Mouse (Mus musculus): Measurements from ENCODE around the gene Cdk18.
A peak's percentile ranks its signal among the peaks of the same experiment; 100 is the strongest.
"Not testable (repeated sequence)": the region's sequence is repeated elsewhere in the genome, so short reads cannot be mapped to it uniquely, and the experiment has no call there.

Cdk18 gene

DNA sequence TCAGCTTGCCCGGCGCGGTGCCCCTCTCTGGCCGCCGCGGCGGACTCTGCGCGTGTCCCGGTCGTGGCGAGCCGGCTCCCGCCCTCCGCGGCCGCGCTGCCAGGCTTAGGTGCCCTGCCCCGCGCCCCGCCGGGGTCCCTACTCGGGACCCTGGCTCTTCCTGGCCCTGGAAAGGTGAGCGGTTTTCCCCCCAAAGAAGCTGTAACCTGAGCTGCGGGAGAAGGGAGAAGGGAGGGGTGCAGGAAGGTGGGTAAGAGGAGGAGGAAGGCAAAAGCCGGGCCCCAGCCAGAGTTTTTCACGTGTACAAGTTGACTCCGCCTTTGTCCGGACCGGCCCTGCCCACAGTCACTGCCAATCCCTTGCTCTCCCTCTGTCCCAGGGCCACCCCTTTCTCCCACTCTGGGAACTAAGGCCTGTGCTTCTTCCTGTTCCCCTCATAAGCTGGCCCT is at the start of gene Cdk18:
TSS of gene Cdk18 (minus strand) at position 269 of the 449 bp plus-strand sequence.
- DNase-seq (ENCODE audit: low spot score): no peak

DNA sequence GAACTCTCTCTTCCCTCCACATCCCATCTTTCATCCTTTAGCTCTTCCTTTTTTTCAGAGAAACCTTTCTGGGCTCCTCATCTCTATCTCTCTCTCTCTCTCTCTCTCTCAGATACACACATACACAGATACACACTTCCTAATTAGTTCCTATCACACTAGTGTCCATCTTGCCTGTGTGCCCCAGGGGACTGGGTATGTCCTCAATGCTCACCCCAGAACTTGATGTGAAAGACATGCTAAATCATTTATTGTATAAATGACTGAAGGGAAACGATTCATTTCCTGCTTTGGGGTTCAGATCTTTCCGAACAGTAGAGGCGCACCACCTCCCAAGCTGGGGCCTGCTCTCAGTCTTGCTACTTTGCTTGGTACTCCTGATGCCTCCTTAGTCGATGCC is 49.7 kb upstream of the Cdk18 start:
- DNase-seq (ENCODE audit: low spot score): no peak

DNA sequence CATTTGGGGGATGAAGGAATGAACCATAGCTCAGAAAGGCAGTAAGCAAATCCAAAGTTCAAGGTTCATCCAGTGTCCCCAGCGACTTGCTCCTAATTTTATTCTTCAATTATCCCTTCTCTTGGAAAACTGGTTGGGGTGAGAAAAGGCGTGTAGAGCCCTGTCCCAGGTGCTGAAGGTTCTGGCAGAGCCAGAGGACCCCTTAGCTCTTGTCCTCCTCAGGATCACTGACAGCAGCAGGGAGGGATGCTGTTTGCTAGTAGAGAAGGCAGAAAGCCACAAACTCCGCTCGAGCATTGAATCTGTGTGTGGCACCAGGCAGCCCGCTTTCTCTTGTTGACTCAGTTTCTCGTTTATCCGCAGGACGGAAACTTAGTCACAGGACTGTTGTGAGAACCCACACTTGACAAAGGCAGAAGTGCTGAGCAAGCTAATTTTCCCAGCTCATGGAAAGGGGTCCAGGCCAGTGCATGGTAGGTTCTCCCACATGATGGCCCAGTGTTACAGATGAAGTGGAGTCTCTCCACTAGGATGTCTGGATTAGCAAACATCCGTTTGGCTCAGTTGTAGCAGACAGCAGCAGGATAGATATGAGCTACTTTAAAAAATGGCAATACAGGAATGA is 49.1 kb upstream of the Cdk18 start:
- DNase-seq (ENCODE audit: low spot score): no peak

DNA sequence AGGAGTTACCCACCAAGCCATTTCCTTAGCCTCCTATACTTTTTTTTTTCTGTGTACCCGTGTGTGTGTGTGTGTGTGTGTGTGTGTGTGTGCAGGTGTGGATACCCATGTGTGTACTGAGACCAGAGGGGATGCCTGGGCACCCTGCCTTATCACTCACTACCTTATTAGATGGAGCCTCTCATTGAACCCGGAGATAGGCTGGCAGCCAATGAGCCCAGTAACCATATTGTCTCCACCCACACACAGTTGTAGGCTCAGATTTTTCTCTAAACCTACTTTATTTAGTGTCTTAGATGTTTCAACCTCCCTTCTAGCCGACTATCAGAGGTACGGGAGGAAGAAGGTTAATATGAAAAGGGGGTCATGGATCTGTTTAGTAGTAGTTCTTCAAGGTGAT is 46.8 kb upstream of the Cdk18 start:
- DNase-seq (ENCODE audit: low spot score): no peak

DNA sequence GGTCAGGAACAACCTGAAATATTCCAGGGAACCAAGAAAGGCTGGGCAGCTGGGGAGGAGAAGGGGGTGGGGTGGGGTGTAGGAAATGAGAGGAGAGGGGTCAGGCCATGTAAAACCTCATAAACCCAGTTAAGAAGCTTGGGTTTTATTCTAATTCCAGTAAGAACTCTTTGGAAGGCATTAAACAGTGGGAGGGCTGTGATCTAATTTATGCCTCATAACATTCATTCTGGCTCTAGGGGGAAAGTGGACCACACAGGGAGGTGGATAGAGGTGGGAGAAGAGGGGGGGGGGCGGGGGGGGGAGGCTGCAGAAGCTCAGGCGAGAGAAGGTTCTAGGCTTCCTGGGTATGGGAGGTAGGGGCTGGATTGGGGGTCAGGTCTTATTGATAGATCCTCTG is 32.1 kb upstream of the Cdk18 start:
- no peak for DNase-seq (ENCODE audit: low spot score)

DNA sequence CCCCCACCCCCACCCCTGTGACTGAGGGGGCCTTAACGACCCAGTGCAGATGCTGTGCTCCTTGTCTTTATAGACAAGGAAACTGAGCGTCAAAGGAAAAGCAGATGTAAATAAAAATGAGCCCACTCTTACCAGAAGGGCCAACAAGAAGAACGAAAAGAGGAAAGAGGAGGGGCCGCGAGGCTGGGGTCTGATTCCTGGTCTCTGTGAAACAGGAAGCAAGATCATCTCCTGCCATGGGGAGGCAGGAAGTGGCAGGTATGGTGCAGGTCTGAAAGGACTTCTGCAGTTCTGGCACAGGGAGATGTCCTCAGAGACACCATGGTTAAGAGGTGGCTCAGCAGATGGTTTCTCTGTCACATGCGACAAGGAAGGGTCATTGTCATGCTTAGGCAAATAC is 31.2 kb upstream of the Cdk18 start:
- DNase-seq (ENCODE audit: low spot score): no peak

DNA sequence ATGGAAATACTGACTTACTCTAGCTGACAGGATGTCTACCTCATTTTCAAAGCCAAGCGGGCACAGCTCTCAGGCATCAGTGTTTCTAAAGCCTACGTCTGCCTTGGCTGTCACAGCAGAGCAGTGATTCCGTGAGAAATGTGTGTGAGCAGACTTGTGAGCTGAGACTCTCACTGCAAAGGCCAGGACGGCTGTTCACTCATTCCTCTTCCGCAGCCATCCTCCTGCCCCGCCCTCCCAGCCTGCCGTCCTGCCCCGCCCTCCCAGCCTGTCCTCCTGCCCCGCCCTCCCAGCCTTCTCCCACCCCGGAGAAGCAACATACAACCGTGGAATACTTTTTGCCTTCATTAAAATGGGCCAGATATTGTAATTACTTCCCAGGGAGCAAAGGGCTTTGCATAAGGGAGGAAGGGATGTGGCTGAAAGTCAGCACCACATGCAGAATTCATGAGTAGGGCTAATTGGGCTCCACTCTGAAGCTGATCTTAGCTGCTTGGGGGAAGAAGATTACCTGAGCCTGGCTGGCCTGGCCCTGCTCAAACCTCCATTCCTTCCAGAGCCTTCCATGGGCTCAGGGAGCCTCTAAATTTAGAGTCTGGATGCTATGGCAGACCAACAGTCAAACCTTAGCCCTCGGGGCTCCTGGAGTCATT is 28.8 kb upstream of the Cdk18 start:
- no peak for DNase-seq (ENCODE audit: low spot score)

DNA sequence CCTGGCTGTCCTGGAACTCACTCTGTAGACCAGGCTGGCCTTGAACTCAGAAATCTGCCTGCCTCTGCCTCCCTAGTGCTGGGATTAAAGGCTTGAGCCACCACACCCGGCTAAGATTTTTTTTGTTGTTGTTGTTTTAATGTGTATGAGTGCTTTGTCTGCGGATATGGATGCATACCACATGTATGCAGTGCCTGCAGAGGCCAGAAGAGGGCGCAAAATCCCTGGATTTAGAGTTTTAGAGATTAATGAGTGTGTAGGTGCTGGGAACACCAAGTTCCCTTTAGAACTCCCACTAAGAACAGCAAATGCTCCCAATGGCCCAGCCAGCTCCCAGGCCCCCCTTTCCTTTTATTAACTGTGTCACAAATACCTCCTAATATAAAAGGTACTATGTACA is 26.4 kb upstream of the Cdk18 start:
- no peak for DNase-seq (ENCODE audit: low spot score)

DNA sequence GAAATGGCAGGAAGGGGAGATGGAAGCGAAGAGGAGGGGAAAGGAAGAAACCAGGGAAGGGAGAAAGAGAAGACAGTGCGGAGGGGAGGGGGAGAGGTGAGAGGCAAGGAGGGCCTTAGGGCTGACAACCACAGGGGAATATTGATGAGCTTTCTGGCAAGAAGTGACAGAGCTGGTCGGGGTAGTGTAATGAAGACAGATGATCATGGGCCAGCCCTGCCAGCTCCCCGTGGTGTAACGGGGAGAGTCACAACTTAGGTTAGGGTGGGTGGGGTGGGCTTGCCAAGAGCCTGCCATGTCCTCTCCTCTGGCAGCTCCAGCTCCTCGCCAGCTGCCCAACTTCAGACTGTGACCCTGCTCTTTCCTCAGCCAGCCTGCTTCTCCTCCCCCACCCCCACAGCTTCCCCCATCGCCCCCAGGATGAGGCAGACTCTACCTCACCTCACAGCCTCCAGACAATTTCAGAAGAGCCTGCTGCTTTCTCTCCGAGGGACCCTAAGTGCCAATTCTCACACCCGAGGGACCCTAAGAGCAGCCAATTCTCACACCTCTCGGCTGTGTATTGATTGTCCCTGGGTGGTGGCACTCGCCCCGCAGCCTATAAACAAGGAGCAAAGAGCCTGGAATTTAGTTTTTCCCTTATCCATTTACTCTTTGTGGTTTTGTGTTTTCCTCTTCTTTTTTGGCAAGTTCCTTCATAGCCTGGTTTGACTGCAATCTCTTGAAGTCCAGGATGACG is 25.5 kb upstream of the Cdk18 start:
- no peak for DNase-seq (ENCODE audit: low spot score)

DNA sequence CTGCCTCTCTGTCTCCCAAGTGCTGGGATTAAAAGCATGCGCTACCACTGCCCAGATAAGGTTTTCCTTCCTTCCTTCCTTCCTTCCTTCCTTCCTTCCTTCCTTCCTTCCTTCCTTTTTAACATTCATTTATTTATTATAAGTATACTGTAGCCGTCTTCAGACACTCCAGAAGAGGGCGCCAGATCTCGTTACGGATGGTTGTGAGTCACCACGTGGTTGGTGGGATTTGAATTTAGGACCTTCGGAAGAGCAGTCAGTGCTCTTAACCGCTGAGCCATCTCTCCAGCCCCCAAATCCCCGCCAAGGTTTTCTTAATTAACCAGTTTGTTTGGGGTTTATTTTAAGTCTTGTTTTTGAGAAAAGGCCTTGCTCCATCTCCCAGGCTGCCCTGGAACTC is 23.1 kb upstream of the Cdk18 start:
- DNase-seq (ENCODE audit: low spot score): not testable (repeated sequence)

DNA sequence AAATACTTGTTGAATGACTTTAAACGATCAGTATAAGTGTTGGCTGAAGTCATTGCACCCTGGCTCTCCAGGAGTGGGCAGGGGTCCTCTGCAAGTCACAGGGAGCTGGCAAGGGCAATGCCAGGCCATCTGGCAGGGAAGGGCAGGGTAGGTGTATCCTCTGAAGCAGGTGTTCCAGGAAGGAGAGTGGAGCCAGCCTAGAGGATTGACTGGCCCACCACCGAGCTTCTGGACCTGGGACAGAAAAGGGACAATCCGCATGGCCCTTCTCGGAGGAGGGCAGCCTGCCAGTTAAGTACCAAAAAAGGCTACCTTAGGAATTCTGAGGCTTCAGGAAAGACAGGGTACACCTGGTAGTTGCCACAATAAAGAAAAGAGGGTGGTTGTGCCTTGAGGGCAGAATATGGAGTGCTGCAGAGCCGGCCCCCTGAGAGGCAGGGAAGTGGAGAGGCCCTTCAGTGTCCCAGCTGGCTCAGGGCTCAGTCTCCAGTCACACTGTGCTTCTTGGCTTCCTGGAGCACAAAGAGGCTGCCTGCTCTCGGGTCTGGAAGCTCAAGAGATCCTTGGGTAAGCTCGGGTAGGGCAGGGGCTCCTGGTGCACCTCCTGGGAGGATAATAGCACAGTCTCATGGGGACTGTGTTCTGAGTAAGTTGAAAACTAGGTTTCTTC is 21.9 kb upstream of the Cdk18 start:
- no peak for DNase-seq (ENCODE audit: low spot score)

DNA sequence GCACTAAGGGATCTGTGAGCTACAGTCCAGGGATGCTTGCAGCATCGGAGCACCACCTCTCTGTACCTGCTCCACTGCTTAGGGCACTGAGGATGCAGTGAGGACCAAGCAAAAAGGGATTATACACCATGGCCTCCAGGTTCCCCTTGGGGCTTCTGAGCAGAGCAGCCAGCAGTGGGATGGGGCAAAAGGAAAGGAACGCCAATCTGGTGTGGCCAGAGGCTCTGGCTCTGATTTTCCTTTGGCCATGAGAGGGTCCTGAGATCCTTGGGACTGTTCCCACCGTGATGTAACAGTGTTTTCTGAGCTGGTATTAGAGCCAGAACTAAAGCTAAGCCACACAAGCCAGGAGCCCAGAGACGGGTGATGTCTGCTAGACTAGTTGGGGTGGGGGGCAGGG is 20.2 kb upstream of the Cdk18 start:
- no peak for DNase-seq (ENCODE audit: low spot score)

DNA sequence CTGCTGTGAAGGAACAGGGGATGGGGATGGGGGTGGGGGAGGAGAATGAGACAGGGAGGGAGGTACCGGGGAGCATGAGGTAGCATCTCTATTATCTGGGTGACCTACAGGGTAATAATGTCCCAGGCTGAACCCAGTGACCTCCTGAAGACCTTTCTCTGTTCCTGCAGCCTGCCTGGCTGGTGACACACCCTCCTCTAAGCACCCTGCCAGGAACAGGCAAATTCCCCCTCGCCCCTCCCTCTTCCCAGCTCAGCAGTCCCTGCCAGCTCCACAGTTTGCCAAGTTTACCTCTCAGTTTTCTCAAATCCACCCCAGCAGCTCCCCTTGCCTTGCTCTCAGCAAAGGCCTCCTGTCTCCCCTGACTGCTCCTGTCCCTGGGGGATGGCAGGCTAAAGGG is 19.3 kb upstream of the Cdk18 start:
- DNase-seq (ENCODE audit: low spot score): no peak

DNA sequence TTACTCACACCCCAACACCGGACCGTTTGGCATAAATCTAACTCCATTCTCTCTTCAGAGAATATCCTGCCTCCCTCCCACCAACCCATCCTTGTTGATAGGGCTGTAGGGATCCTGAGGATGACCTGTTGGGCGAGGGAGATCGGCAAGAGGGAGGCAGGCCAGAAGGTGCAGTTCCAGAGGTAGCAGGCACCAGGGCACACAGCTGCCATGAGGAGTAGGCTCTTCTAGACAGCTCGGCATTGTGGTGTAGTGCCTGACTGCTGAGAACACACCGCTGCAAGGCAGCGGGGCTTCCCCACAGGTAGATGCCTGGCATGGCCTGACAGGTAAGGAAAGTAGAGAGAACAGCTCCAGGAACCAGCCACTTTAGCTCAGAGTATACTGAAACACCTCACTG is 18.3 kb upstream of the Cdk18 start:
- DNase-seq (ENCODE audit: low spot score): no peak

DNA sequence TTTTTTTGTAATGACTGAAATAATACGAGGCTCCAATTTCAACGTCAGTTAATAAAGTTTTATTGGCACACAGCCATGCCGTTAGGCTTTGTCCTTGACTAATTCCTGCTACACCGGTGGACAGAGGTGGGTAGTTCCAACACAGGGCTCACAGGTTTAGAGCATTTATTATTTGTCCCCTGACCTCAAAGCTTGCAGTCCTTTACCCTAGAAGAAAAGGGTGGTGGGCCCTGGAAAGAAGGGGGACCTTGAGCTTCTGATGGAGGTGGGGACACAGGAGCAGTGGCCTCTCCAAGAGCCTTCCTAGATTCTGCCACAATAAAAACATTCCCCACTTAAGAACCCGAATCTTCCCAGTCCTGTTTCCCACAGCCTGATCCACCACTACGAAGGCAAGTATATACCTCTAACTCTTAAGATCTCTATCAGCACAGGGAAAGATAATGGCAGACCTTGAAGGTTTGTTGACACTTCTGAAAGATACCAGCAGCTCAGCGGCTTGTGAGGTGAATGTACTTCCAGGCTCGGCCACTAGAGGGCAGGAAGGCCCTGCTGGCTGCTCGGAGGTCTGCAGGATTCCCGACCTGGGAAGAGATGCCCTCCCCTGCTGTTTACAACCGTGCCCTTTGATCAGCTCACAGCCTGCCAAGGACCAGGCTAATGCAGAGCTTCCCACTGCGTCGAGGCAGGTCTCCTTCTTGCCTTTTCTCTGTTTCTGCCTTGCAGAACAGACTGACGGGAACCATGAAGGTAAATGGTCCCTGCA is 17.7 kb upstream of the Cdk18 start:
- DNase-seq (ENCODE audit: low spot score): peak; percentile 74

DNA sequence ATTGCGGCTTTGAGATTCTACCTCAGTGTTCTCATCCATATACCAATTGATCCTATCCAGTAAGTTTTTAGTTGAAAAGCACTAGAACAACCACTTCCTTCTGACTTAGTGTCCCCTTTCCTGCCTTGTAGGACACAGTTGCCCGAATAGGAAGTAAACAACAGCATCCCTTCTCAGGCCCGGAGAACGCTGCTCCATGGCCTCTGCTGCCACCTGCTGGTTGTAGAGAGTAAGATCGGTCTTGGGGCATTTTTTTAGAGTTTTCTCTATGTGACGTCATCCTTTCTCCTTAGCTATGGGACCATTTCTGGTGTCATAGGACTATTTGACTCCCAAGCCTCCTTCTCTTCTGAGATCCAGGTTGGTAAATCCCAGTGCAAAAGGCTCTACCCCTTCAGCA is 16.3 kb upstream of the Cdk18 start:
- peak; percentile 49 for DNase-seq (ENCODE audit: low spot score)

DNA sequence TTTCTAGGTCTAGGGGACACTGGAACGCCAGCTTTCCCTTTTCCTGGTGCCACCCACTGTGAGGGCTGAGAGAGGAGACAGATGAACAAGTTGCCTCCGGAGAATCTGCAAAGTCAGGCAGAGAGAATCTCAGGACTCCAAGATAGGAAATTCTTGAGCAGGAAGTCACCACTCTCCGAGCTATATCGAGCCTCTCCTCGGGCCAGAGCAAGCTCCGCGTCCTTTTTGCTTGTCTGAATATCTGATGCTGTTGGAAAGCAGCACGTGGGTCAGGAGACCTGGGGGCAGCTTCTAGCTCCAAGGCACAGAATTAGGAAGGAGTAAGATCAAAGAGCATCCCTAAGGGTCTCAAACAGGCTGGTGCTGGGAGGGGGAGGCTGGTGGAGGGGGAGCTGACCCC is 14.2 kb upstream of the Cdk18 start:
- no peak for DNase-seq (ENCODE audit: low spot score)

DNA sequence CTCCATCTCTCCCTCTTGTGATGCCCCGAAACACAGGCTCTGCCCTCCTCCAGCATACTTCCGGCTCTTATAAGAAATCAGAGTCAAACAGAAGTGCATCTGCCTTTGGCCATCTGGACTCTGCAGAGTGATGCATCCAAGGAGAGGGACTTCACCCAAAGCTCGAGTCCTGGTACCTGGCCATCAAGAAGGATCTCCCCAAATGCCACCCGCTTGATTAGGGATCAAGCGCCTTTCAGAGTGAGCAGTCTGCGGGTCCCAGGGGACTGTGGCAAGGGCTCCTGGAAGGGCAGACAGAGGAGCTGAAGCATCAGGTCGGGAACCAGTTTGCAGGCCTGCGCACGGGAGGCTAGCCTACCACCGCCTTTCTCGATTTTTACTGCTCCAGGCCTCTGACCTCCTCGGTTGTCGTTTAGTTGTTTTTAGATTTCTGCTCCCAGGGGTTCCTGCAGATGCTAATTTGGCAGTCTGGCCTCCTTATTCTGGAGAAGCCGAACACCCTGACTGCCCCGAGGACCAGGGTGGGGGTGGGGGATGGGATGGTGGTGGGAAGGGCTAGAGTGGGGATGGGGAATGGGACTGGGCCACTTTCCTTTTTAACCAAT is 13.7 kb upstream of the Cdk18 start:
- no peak for DNase-seq (ENCODE audit: low spot score)

DNA sequence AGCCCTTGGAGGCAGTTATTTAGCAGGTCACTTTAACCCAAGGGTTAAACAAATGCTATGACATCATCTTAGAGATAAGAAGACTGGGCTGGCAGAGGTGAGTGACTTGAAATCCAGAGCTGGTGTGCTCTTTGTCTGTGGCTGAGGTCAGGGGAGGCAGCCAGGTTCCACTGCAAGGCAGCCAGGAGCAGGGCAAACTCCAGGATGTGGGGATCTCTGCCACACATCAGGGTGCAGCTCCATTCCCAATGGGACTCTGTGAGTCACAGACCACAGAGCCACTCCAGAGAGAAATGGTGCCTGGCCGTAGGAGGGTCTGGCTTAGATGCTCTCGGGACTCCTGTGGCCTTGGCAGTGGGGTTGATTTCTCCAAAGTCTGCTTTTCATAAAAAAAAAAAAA is 12.4 kb upstream of the Cdk18 start:
- DNase-seq (ENCODE audit: low spot score): no peak

DNA sequence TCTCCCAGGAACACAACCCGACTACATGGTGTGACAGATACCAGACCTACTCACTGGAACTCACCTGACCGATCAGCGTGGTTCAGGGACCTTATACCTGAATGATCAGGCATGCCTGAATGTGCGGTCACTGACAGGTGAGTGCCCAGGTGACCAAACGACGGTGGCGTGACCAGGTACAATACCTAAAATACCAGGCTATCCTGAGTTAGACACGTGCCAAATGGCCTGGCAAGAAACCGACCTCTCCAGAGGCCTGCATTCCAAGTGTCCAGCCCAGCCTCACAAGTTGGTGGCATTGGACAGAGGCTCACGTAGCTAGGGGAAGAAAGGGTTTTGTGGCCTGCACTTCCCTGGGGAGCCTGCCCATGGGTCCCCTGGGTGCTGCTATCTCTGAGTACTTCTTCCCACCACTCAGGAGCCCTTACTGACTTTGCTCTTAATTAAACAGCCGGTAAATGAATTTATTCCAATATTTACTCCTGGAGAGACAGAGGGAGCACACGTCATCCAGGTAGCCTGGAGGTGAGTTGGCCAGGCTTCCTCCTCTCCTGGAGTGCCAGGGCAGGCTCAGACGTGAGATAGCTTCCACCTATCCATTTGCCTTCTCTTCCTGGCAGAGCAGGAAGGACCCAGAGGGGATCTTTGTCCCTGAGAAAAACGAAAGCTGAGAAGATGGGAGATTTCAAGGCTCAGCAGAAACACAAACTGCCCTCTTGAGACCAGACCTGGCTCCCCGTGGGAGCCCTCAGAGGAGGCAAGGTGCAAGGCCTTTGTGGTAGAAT is 11.5 kb upstream of the Cdk18 start:
- DNase-seq (ENCODE audit: low spot score): no peak

DNA sequence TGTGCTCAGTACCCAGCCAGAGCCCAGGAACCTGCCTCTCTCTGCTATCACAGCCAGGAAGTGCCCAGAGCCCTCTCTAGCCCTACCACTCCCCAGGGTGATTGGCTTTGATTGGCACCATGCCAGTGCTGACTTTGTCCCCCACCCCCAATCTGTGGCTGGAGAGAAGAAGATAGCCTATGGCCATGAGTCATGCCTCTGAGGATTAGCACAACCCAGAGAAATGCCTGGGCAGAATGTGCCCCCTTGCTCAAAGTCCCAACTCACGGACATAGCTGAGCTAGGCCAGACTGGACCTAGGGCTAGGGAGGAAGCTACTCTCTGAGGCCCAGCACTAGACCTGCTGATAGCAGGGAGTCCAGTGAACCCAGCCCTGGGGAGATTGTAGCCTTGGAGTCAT is 10.7 kb upstream of the Cdk18 start:
- DNase-seq (ENCODE audit: low spot score): no peak
